Mouse (Mus musculus) neural tube, embryonic 14.5 days (tissue): ENCODE results near the gene Rbfox3. TPM values are rescaled to one million over a fixed set of nuclear protein-coding genes. Genes with fewer than 3 reads are reported as not detected.

ENCODE experiments used
- ATAC-seq: fragments of 200-750 bp; cut with Nextera tagmentation; 2 replicates; pipeline ENCODE4 v1.8.0; 2017; ENCODE audit warnings: low read depth, mild to moderate bottlenecking, moderate TSS enrichment, moderate library complexity
- H3K27ac ChIP-seq: fragments of 300-500 bp; sonication (generic); 2 replicates; pipeline ENCODE4 v1.5.1; 2014; ENCODE audit warnings: low read depth, mild to moderate bottlenecking, control low read depth, low read length, moderate library complexity, mixed read lengths
- H3K27me3 ChIP-seq: fragments of 300-500 bp; sonication (generic); 2 replicates; pipeline ENCODE4 v1.6.1; 2014; ENCODE audit warnings: low read length; ENCODE audit not compliant: control insufficient read depth, insufficient read depth
- H3K36me3 ChIP-seq: fragments of 300-500 bp; sonication (generic); 2 replicates; pipeline ENCODE4 v1.6.1; 2014; ENCODE audit warnings: low read length, mixed read lengths; ENCODE audit not compliant: control insufficient read depth, insufficient read depth
- H3K4me1 ChIP-seq: fragments of 300-500 bp; sonication (generic); 2 replicates; pipeline ENCODE4 v1.6.1; 2014; ENCODE audit warnings: low read length; ENCODE audit not compliant: control insufficient read depth, insufficient read depth
- H3K4me2 ChIP-seq: fragments of 300-500 bp; sonication (generic); 2 replicates; pipeline ENCODE4 v1.6.1; 2014; ENCODE audit warnings: mild to moderate bottlenecking, low read depth, low read length, control low read depth
- H3K4me3 ChIP-seq: fragments of 300-500 bp; sonication (generic); 2 replicates; pipeline ENCODE4 v1.5.1; 2014; ENCODE audit warnings: low read depth, low read length, control low read depth, mixed read lengths
- H3K9ac ChIP-seq: fragments of 300-500 bp; sonication (generic); replicated peaks from 2 replicates; pipeline ENCODE4 v1.6.1; 2014; ENCODE audit warnings: low read depth, mild to moderate bottlenecking, control low read depth, low read length, mixed read lengths
- H3K9me3 ChIP-seq: fragments of 300-500 bp; sonication (generic); 2 replicates; pipeline ENCODE4 v1.6.1; 2016; ENCODE audit warnings: low read length; ENCODE audit not compliant: control insufficient read depth
- WGBS: fragments of 180-500 bp; shearing (Covaris S2); extraction: QIAGEN DNeasy Blood & Tissue Kit; methylation state at CpG from one replicate; pipeline ENCODE4 v1.1.7; 2014; 5-methylcytosine and 5-hydroxymethylcytosine counted together
- polyA plus RNA-seq: library from polyadenylated mRNA; unstranded; fragments of >200 nt; fragmentation: Nextera tagmentation; extraction: Ambion mirVana; gene quantifications from 2 replicates; pipeline ENCODE4 v1.2.1, GENCODE M21; 2014

Gene Rbfox3
- polyA plus RNA-seq, 1 experiment from 2014 or later = 82.7 TPM

- peaks cover 48% of the 10 kb centered on the region for H3K4me1 ChIP-seq
- H3K36me3 ChIP-seq = no peaks in the 10 kb centered on the region
- H3K4me2 ChIP-seq = no peak overlapping the region
- no peak overlapping the region for H3K4me3 ChIP-seq
- no peak overlapping the region for H3K9ac ChIP-seq
- H3K27me3 ChIP-seq = no peaks in the 10 kb centered on the region
- peak overlapping the region; percentile 60; the same call in 1 of the 2 replicates for H3K27ac ChIP-seq
- no peak for ATAC-seq
- 39% methylated on average over 10 of the region's 10 CpGs for WGBS
- H3K9me3 ChIP-seq = no peaks in the 10 kb centered on the region
Measured at GRCm38 (mm10) chr11:118898156-118898555, 13.2 kb downstream of the Rbfox3 start.

- H3K36me3 ChIP-seq = no peaks in the 10 kb centered on the region
- 14% methylated on average over 21 of the region's 21 CpGs for WGBS
- peaks cover 48% of the 10 kb centered on the region for H3K4me1 ChIP-seq
- H3K9me3 ChIP-seq = no peaks in the 10 kb centered on the region
- no peak overlapping the region for H3K4me2 ChIP-seq
- ATAC-seq = no peak
- no peaks in the 10 kb centered on the region for H3K27me3 ChIP-seq
- H3K4me3 ChIP-seq = no peak overlapping the region
- H3K9ac ChIP-seq = peak overlapping the region; percentile 9; the same call in 1 of the 2 replicates
- H3K27ac ChIP-seq = peak overlapping the region; percentile 60
Measured at GRCm38 (mm10) chr11:118897114-118897841, 14.1 kb downstream of the Rbfox3 start.

GRCm38 (mm10) chr11:118896032-118896675 is 15.2 kb downstream of the Rbfox3 start:
- Histone ChIP-seq H3K27me3 (no peaks in the 10 kb centered on the region), H3K4me1 (peaks cover 57% of the 10 kb centered on the region), H3K4me2 (no peak overlapping the region), H3K36me3 (no peaks in the 10 kb centered on the region), H3K27ac (no peak overlapping the region), H3K4me3 (no peak overlapping the region), H3K9ac (no peak overlapping the region), H3K9me3 (no peaks in the 10 kb centered on the region)
- no peak for ATAC-seq
- 51% methylated on average over 16 of the region's 16 CpGs for WGBS

GRCm38 (mm10) chr11:118894835-118895234 is 16.6 kb downstream of the Rbfox3 start:
- Histone ChIP-seq H3K4me3 (no peak overlapping the region), H3K9ac (no peak overlapping the region), H3K36me3 (no peaks in the 10 kb centered on the region), H3K9me3 (no peaks in the 10 kb centered on the region), H3K4me1 (peaks cover 50% of the 10 kb centered on the region), H3K27ac (no peak overlapping the region), H3K4me2 (no peak overlapping the region), H3K27me3 (no peaks in the 10 kb centered on the region)
- ATAC-seq = no peak
- 75% methylated on average over 5 of the region's 5 CpGs for WGBS

GRCm38 (mm10) chr11:118894196-118894595 is 17.2 kb downstream of the Rbfox3 start:
- Histone ChIP-seq H3K9ac (no peak overlapping the region), H3K4me2 (no peak overlapping the region), H3K36me3 (no peaks in the 10 kb centered on the region), H3K27ac (no peak overlapping the region), H3K27me3 (no peaks in the 10 kb centered on the region), H3K4me3 (no peak overlapping the region), H3K4me1 (peaks cover 44% of the 10 kb centered on the region), H3K9me3 (no peaks in the 10 kb centered on the region)
- no peak for ATAC-seq
- 67% methylated on average over 4 of the region's 4 CpGs for WGBS

GRCm38 (mm10) chr11:118892876-118893275 is 18.5 kb downstream of the Rbfox3 start:
- WGBS = 93% methylated on average over 5 of the region's 5 CpGs
- Histone ChIP-seq H3K4me3 (no peak overlapping the region), H3K4me2 (no peak overlapping the region), H3K36me3 (no peaks in the 10 kb centered on the region), H3K27ac (no peak overlapping the region), H3K4me1 (peaks cover 32% of the 10 kb centered on the region), H3K27me3 (no peaks in the 10 kb centered on the region), H3K9ac (no peak overlapping the region), H3K9me3 (no peaks in the 10 kb centered on the region)
- ATAC-seq = no peak

GRCm38 (mm10) chr11:118891516-118891915 is 19.9 kb downstream of the Rbfox3 start:
- no peak overlapping the region for H3K4me3 ChIP-seq
- no peaks in the 10 kb centered on the region for H3K27me3 ChIP-seq
- 82% methylated on average over 15 of the region's 15 CpGs for WGBS
- H3K27ac ChIP-seq = peak overlapping the region; percentile 81
- H3K9ac ChIP-seq = peak overlapping the region; percentile 25; the same call in 1 of the 2 replicates
- no peaks in the 10 kb centered on the region for H3K9me3 ChIP-seq
- no peak overlapping the region for H3K4me2 ChIP-seq
- H3K4me1 ChIP-seq = peaks cover 21% of the 10 kb centered on the region; the same call in 1 of the 2 replicates
- no peak for ATAC-seq
- no peaks in the 10 kb centered on the region for H3K36me3 ChIP-seq

GRCm38 (mm10) chr11:118890992-118891398 is 20.4 kb downstream of the Rbfox3 start:
- Histone ChIP-seq H3K4me3 (no peak overlapping the region), H3K9ac (no peak overlapping the region), H3K36me3 (no peaks in the 10 kb centered on the region), H3K4me1 (peaks cover 17% of the 10 kb centered on the region; the same call in 1 of the 2 replicates), H3K4me2 (no peak overlapping the region), H3K27ac (peak overlapping the region; percentile 81), H3K27me3 (no peaks in the 10 kb centered on the region), H3K9me3 (no peaks in the 10 kb centered on the region)
- 48% methylated on average over 16 of the region's 16 CpGs for WGBS
- ATAC-seq = peak; percentile 16; the same call in 1 of the 2 replicates

GRCm38 (mm10) chr11:118890474-118890873 is 20.9 kb downstream of the Rbfox3 start:
- no peaks in the 10 kb centered on the region for H3K36me3 ChIP-seq
- H3K4me3 ChIP-seq = no peak overlapping the region
- no peak overlapping the region for H3K9ac ChIP-seq
- H3K4me1 ChIP-seq = peaks cover 14% of the 10 kb centered on the region; the same call in 1 of the 2 replicates
- peak; percentile 21; the same call in 1 of the 2 replicates for ATAC-seq
- H3K9me3 ChIP-seq = no peaks in the 10 kb centered on the region
- H3K27me3 ChIP-seq = no peaks in the 10 kb centered on the region
- WGBS = 60% methylated on average over 5 of the region's 5 CpGs
- H3K4me2 ChIP-seq = no peak overlapping the region
- H3K27ac ChIP-seq = peak overlapping the region; percentile 81
